ENCODE assay signal across 27 mouse cellular contexts in the genomic region with DNA sequence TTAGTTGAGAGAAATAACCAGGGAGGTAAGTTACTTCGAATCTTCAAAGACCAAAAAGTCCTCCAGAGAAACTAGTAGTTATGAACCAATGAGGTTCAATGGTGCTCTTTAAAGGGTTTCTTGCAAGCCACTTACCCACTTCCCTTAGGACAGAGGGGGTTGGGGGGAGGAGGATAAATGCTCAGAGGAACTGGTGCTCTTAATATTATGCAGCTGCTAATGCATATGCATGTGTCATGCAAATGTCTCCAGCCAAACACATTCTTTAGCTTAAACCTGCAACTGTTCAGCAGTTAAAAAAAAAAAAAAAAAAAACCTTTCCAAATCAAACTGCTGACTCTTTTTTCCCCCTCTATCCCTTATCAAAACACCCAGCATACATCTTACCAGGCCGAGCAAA.
"Had no signal": no experiment of that assay in that cellular context is flagged by ENCODE, and none has a peak within 500 bp of the region (broad histone marks: within the 10 kb centered on the region; RNA-seq: fewer than 3 reads in every experiment).

No protein-coding gene starts in this region.

- DNase-seq: gastrocnemius, postnatal 14 days; gastrocnemius, postnatal 36 days; heart, adult 11 months; heart, adult 2 months; heart, postnatal 14 days; heart, postnatal 36 days; kidney, adult 11 months; kidney, adult 2 months; kidney, adult 9 months; kidney, postnatal 14 days; kidney, postnatal 36 days; layer of hippocampus, adult 9-11 months; layer of hippocampus, postnatal 36 days; left cerebral cortex, postnatal 4 days had no signal

- H3K4me2 ChIP-seq: heart, embryonic 11.5 days; heart, embryonic 15.5 days; hindbrain, embryonic 12.5 days; hindbrain, embryonic 14.5 days; kidney, embryonic 15.5 days; limb, embryonic 15.5 days; liver, embryonic 12.5 days had no signal

- H3K4me3 ChIP-seq: heart, adult 2 months; heart, embryonic 13.5 days; heart, embryonic 15.5 days; hindbrain, embryonic 12.5 days; kidney, embryonic 15.5 days; limb, embryonic 13.5 days; limb, embryonic 15.5 days; liver, embryonic 12.5 days had no signal

- H3K27ac ChIP-seq: heart, adult 2 months; heart, embryonic 13.5 days; heart, embryonic 15.5 days; hindbrain, embryonic 12.5 days; hindbrain, embryonic 14.5 days; kidney, embryonic 15.5 days; kidney, postnatal 0 days; limb, embryonic 13.5 days; limb, embryonic 15.5 days; liver, embryonic 12.5 days; liver, embryonic 14.5 days had no signal

- H3K9ac ChIP-seq: heart, embryonic 13.5 days; heart, embryonic 15.5 days; hindbrain, embryonic 12.5 days; hindbrain, embryonic 14.5 days; kidney, embryonic 15.5 days; limb, embryonic 13.5 days; limb, embryonic 15.5 days; liver, embryonic 12.5 days; liver, embryonic 14.5 days had no signal

- H3K9me3 ChIP-seq: heart, embryonic 15.5 days; kidney, embryonic 15.5 days; limb, embryonic 15.5 days had no signal

- H3K36me3 ChIP-seq: heart, embryonic 13.5 days; heart, embryonic 15.5 days; hindbrain, embryonic 12.5 days; kidney, embryonic 15.5 days; limb, embryonic 13.5 days; limb, embryonic 15.5 days; liver, embryonic 12.5 days had no signal

- ATAC-seq: hindbrain, embryonic 16.5 days; intestine, embryonic 16.5 days; liver, embryonic 12.5 days had no signal
